Mouse (Mus musculus): ENCODE measurements at regions not wholly inside any gene's neighbourhood (a gene's known extent, or its start where the extent isn't known, plus 50 kb on each side); places are given as distances from the start of the nearest gene placed in this dataset.

GRCm38 (mm10) chr13:111144721-111145120 lies 110.1 kb upstream of the Actbl2 start:
- no peak for DNase-seq (ENCODE audit: low read depth, low spot score)

- no peak for DNase-seq (ENCODE audit: low read depth, low spot score)
Observed at GRCm38 (mm10) chr13:111157921-111158638, 96.7 kb upstream of the Actbl2 start.

- DNase-seq (ENCODE audit: low read depth, low spot score): no peak
Observed at GRCm38 (mm10) chr13:111159498-111159897, 95.3 kb upstream of the Actbl2 start.

- DNase-seq (ENCODE audit: low read depth, low spot score): no peak
Observed at GRCm38 (mm10) chr13:111165538-111165937, 89.3 kb upstream of the Actbl2 start.

GRCm38 (mm10) chr13:111170269-111171165 lies 84.3 kb upstream of the Actbl2 start:
- no peak for DNase-seq (ENCODE audit: low read depth, low spot score)

GRCm38 (mm10) chr13:111179186-111179585 lies 75.6 kb upstream of the Actbl2 start:
- DNase-seq (ENCODE audit: low read depth, low spot score): no peak

GRCm38 (mm10) chr13:111183293-111183692 lies 71.5 kb upstream of the Actbl2 start:
- no peak for DNase-seq (ENCODE audit: low read depth, low spot score)

- DNase-seq (ENCODE audit: low read depth, low spot score): no peak
Observed at GRCm38 (mm10) chr13:111185799-111186198, 69.0 kb upstream of the Actbl2 start.

GRCm38 (mm10) chr13:111186833-111187232 lies 68.0 kb upstream of the Actbl2 start:
- DNase-seq (ENCODE audit: low read depth, low spot score): no peak

GRCm38 (mm10) chr13:111193919-111194318 lies 60.9 kb upstream of the Actbl2 start:
- DNase-seq (ENCODE audit: low read depth, low spot score): no peak

GRCm38 (mm10) chr13:111194337-111194736 lies 60.5 kb upstream of the Actbl2 start:
- DNase-seq (ENCODE audit: low read depth, low spot score): no peak

- DNase-seq (ENCODE audit: low read depth, low spot score): no peak
Observed at GRCm38 (mm10) chr13:111201532-111201931, 53.3 kb upstream of the Actbl2 start.

- no peak for DNase-seq (ENCODE audit: low read depth, low spot score)
Observed at GRCm38 (mm10) chr13:111204580-111205285, 50.1 kb upstream of the Actbl2 start.
